Mouse (Mus musculus) gastrocnemius, postnatal 36 days (tissue): Measurements from ENCODE around the gene Iqsec1. TPM values are rescaled to one million over a fixed set of nuclear protein-coding genes. Genes with fewer than 3 reads are reported as not detected.

ENCODE experiments used
- DNase-seq, 2 experiments: peaks; one replicate each; pipeline ENCODE4 v3.0.0; 2022
- intact Hi-C: fragments of 180-260 bp; cut with DNase I; formaldehyde crosslinking; loops from one replicate; pipeline ENCODE4 v1.15.1; 2025
- total RNA-seq, 2 experiments: library from RNA; stranded (reverse); gene quantifications; 2 replicates each; pipeline ENCODE4 v1.2.3; 2021

Gene Iqsec1
- total RNA-seq, 2 experiments from 2014 or later: 61.2 to 79.8 TPM

DNA sequence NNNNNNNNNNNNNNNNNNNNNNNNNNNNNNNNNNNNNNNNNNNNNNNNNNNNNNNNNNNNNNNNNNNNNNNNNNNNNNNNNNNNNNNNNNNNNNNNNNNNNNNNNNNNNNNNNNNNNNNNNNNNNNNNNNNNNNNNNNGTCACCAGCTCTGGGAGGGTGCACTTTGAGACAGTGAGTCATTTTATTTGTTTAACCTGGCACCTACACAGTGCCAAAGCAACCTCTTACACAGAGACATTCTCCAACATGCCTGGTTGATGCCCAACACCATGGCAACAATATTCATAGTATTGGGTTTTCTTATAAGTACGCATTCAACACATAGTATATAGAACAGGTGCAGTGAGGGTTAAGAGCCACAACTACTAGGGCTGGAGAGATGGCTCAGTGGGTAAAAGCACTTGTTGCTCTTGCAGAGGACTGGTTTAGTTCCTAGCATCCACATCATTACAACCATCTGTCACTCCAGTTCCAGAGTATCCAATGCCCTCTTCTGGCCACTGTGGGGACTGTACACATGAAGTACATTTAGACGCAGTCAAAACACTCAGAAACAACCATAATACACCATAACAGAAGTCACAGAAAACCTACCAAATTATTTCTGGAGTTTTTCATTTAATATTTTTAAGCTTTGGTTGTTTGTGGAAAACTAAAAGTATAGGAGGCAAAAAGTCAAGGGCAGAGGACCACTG, 191.4 kb downstream of the Iqsec1 start:
- intact Hi-C loops: loop anchor here (5.0 kb wide), 1 partner anchor 60 kb away; no protein-coding TSS in a partner anchor
- no peak for DNase-seq

DNA sequence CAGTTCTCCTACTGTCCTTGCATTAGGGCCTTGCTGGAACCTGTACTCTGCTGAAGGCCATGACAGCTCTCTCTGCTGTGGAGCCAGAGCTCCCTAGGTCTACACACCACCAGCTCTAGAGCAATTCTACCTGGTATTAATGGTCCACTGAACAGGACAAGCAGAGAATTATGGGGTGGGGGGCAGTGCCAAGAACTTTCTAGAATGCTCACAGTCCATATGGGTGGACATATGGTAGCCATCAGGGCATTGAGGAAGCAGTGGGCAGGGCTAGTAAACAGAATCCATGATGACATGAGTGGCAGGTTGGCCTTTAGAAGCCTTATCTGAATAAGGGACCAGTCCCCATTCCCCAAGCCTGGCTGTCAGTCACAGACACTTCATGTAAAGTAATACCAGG, 197.6 kb downstream of the Iqsec1 start:
- intact Hi-C loops: no loop called here
- no peak for DNase-seq

DNA sequence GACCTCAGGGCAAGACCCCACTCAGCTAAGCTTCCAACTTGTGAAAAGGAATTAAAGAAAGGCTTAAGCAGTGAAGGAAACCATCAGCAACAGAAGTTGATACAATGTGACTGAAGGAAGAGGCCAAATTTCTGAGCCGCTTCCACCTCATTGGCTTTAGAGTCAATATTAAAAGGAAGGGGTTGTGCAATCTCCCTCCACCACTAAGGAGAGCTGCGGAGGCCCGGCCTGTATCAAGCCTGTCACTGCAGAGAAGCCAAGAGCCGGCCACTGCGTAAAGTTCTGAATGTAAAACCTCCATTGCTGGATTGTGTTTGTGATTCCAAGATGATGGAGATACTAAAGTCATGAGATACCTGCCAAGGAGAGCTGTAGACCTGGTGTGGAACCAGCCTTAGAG, 199.0 kb downstream of the Iqsec1 start:
- intact Hi-C loops: no loop called here
- DNase-seq: no peak

DNA sequence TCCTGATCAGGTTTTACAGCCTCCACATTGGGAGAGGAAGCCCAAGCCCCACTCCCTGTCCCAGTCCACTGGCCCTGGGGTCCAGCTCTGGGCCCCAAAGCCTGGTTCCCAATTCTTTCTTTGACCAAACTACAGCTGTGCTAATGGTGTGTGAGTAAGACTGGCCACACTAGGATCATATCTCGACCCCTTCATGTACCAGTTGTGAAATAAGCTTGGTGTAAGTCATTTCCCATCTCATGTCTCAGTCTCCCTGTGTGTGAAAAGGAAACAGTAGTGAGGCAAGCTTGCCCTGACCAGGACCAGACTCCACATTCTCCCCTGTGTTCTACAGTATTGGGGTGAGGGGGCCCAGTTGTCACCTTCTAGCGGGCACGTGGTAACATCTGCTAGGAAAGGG, 200.9 kb downstream of the Iqsec1 start:
- intact Hi-C loops: no loop called here
- no peak for DNase-seq

DNA sequence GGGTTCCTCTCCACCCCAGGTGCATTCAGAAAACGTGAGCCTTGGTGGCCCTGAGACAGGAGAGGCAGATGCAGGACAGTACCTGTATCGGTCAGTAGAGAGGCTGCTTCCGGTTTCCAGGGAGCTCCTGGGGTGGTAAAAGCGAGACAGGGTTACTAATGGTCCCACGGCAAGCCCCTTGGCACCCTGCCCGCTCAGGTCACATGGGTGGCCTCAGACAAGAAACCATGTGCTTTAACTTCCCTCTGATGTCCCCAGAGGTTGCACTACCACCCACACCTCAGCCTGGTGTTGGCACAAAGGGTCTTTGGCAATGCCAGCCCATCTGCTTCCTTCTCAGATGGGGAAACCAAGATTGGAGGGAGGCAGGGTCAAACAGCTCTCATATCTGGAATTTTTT, 201.4 kb downstream of the Iqsec1 start:
- no peak for DNase-seq
- intact Hi-C loops: no loop called here

DNA sequence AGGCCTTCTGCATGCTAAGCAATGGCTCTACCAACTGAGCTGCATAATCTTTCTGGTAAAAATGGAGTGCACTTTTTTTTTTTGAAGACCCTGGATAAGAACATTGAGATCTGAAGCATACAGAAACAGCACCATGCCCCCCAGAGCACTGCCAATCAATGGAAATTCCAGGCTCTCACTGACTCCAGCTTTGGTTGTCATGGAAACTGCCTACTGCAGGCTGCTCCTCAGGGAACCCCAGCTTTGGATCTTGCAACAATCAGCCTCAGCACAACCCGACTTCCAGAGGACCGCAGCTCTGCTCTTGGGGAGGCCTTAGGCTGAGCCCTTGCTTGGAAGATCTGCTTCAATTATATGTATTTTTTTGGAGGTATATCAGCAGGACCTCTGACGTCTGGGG, 201.9 kb downstream of the Iqsec1 start:
- DNase-seq: no peak
- intact Hi-C loops: no loop called here

DNA sequence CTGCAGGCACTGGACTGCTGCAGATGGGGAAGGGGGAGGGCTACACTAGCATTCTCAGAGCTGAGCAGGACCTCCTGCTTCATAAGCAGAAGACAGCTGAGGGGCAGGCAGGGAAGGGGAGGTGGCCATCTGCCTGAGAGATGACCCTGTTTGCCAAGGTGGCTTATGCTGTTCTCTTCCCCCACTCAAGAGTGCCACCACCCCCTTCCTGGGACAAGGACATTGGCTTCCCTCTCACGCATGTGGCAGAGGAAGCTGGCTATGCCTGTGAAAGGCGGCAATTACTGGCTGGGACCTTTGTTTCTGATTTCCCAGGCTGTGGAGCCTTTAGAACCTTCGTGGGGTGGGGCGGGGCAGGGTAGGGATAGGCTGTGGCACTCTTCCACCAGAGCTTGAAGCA, 204.5 kb downstream of the Iqsec1 start:
- no peak for DNase-seq
- intact Hi-C loops: no loop called here

DNA sequence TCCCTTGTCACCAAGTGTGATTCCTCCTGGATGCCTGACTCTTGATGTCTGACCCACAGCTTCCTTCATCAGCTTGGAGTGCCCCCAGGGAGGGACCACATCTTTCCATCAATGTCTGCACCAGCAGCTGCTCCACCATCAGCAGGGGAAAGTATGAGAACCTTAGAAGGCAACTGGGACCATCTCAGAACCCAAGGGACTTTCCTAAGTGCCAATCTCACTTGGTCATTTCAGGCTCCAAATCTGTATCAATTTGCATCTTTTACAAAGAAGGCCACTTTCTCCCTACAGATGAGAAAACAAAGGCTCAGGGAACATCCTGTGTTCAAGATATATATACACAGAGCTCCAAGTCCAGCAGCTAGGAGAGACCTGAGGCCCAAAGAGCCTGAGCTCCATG, 205.3 kb downstream of the Iqsec1 start:
- intact Hi-C loops: no loop called here
- no peak for DNase-seq

DNA sequence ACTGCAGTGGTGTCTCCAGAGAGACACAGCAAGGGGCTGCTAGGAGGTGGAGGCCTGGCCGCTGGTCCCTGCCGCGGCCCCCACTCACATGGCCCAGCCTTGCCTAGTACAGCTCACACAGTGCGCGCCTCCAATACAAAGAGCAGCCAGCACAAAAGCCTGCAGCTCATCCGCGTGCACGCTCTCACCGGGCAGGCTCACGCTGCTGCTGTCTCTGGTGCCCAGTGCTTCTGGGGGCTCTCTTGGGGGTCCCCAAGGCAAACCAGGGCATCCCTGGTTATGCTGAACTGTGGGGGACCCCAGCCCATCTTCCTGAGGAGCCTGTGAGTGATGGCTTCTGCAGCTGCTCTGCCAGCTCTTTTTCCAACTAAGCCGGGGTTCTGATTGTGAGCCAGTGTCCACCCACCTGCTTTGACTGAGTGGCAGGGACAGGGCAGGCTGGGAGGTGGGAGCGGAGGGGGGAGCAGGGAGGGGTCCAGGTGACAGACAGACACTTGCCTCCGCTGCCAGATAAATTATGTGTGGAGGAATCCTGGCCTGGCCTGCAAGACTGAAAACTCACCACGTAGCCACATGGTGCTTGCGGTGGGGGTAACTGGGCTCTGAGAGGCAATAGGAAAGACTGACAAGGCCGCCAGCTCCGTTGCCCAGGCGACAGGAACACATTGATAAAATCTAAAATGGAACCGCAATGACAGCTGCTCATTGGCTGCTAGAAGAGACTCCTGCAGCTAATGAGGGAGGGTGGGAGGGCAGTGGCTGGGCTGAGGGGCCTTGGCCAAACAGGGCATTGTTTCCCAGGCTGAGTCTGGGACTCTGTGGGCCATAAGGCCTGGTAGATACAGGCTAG, 206.3 kb downstream of the Iqsec1 start:
- intact Hi-C loops: no loop called here
- no peak for DNase-seq

DNA sequence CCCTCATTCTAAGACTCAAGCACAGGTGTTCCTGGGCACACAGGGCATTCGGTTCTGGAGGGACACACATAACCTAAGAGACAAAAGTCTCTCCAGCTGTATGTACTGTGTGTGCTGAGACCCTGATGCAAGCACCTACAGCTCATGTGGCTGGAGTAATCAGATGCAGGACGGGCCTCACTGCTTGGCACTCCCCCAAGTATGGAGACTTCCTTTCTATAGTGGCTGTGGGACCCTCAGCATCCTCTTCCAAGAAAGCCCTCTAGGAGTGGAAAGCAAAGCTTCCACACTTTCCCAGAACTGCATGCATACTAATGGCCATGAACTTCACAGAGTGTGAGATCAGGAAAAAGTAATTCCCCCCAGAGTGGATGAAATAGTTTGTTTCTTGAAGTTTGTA, 208.0 kb downstream of the Iqsec1 start:
- intact Hi-C loops: no loop called here
- DNase-seq: no peak

DNA sequence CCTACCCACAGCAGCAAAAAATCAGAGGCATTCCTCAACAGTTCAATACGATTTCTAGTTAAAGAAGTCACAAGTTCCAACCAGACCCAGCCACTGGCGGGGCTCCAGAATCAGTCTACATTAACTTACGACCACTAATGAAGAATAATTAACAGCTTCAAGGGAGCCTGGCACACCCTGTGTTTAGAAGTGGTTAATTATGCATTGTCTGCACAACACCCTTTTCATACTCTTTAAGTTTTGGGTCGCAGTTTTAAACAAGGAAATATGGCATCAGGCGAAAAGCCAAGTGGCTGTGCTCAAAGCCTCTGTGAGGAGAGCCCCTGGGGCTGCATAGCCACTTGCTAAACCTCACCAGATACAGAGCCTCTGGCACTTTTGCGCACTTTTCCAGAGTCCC, 209.6 kb downstream of the Iqsec1 start:
- intact Hi-C loops: no loop called here
- DNase-seq: no peak

DNA sequence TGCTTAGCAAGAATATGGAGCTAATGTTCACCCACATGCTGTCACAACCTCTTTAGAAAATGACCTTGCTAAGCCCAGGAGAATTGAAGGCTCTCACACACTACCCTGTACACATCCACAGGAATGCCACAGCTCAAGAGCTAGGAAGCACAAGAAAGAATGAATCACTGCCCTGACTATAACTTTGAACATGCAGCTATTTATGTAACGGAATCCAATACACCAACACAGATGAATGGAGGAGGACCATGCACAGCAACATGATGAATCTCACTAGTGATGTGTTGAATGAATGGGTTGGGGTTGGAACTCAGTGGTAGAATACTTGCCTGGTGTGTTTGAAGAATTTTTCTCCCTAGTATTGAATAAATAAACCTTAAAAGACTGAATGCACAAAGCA, 211.2 kb downstream of the Iqsec1 start:
- no peak for DNase-seq
- intact Hi-C loops: no loop called here

DNA sequence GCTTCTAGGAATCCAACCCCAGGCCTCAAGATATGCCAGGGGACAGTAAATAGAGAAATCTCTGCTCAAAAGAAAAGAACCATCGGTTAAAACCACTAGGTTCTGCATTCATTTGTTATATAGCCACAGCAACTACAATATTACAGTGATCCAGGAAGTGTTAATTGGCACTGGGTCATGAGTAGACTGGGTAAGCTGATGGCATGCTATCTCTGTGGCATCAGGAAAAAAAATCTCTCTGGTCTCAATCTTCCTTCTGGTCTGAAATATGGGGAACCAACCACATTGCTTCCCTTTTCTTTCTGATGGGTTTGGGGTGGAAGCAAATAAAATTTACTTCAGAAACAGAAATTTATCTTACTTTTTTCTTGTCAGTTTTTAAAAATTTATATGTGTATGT, 212.9 kb downstream of the Iqsec1 start:
- no peak for DNase-seq
- intact Hi-C loops: no loop called here

DNA sequence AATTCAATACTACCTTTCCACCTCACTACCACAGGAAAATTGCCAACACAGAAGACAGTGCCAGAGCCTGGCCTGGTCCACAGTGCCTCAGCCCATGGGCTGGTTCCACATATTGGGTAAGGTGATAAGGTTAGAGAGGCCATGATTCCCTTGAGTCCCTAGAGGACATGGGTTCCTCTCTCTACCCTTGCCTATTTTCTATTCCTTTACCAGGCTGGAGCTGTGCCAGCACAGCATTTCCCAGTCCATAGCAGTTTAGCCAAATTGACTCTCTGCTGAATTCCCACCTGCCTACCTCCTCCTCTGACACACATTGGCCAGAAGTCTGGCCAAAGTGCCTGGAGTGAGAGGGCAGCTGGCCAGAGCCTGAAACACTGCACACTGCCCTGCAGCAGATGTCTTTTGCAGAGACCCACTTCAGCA, 214.7 kb downstream of the Iqsec1 start:
- intact Hi-C loops: no loop called here
- peak in 1 of 2 experiments; percentile 25 for DNase-seq

DNA sequence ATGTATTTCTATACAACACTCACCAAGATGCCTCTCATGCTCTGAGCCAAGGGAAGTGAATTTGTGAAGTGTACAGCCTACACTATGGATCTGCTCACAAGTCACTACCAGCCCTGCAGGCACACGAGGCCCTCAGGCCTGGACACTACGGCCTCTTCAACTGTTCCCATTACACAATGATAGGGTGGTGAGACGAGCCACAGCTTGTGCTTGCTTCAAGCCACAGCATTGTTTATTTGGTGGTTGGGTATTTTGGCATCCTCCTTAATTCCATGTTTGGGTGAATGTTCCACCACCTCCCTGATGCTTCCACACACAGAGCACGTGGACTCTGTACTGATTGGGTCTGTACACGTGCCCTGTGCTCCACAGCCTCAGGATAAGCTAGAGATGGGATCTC, 216.4 kb downstream of the Iqsec1 start:
- DNase-seq: no peak
- intact Hi-C loops: no loop called here

DNA sequence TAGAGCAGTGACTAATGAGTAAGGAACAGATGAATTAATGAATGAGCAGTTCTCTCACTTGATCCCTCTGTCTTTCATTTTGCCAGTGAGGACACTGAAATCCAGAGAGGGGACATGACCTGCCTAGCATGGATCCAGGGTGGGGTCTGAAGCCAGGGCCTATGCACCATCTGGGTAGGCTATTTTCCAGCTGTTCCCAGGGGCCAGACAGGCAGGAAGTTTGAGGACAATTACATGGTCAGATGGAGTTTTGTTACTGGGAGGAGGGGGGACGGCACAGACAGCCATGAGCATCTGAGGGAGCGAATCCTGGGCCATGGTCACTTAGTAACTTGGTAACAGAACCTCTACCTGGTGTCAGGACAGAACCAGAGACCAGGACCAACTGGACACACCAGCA, 220.0 kb downstream of the Iqsec1 start:
- no peak for DNase-seq
- intact Hi-C loops: no loop called here

DNA sequence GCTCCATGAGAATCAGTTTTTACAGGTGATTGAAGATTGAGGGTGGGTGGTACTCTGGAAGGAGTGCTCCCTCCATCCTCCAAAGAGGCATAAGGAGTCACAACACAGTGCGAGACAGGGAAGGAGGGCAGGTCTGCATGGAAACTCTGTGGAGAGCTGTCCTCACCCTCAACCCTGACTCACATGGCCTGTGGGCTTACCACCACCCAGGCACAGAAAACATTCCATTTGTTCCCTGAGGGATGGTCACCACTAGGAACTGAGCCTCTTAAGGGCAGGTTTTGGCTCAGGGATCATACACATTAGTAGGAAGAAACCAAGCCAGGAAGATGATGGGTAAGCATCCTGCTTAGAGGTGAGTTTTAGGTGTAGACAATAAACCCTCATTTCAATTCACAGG, 220.6 kb downstream of the Iqsec1 start:
- no peak for DNase-seq

DNA sequence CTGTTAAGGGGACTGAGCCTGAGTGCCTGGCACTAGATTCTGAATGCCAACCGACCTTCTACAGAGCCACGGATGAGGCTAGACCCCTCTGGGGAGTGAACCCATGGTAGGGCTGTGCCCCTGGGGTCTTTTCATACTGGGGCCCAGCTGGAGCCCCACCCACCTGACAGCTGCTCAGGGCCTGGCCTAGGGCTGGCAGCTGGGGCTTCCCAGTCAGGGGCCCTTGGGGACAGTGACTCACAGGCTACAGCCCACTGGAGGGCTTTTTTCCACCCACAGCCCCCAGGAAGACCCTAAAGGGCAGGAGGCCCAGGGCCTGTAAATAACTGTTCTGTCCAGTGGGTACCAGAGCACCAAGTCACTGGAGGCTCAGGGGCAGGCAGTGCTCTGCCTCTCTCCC, 223.7 kb downstream of the Iqsec1 start:
- intact Hi-C loops: no loop called here
- peak in 1 of 2 experiments; percentile 27 for DNase-seq

More for the DNA sequence above, 220.6 kb downstream of the Iqsec1 start:
- intact Hi-C loops: no loop called here

DNA sequence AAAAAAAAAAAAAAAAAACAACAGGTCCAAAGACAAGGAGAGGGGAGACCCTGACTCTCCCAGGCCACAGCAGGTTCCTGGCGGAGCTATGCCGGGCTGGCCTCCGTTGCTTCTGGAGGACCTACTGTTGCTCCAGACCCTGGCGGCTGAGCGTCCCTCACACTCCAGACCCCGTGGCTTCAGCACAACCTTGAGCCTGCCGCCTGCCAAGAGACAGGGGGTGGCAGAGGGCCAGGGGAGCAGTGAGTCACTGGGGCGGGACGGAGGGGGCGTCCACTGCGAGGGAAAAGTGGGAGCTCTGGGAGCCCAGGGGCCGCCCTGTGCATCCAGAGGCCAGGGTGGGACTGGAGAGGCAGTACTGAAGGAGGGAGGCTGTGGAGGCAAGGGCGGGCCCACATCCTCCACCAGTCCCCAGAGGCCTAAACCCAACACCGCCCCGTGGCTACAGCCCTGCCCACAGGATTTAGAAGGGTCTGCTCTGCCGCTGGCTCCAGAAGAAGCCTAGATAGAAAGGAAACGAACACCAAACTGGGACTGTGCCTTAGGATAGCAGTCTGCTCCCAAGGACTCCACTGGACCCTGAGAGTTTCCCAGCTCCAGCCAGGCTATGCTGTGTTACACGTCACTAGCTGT, 224.4 kb downstream of the Iqsec1 start:
- DNase-seq: peak; percentile 86 to 94
- intact Hi-C loops: no loop called here

DNA sequence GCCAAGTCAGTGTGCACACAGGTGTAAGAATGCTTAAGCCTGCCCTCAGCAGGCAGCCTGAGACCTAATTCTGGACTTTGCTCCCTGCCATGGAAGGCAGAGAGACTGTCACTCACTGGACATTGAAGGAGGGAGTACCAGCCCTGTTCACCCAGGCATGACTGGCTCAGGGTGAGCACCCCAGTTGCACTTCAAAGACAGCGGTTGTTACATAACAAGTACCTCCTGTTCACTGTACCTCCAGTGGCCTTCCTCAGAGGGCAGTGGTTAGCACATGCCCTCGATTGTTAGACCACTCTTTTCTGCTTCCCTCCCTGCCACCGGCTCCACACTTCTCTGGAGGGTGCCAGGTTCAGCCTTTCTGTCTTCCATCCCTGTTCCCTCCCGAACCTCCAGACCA, 225.2 kb downstream of the Iqsec1 start:
- no peak for DNase-seq
- intact Hi-C loops: no loop called here

DNA sequence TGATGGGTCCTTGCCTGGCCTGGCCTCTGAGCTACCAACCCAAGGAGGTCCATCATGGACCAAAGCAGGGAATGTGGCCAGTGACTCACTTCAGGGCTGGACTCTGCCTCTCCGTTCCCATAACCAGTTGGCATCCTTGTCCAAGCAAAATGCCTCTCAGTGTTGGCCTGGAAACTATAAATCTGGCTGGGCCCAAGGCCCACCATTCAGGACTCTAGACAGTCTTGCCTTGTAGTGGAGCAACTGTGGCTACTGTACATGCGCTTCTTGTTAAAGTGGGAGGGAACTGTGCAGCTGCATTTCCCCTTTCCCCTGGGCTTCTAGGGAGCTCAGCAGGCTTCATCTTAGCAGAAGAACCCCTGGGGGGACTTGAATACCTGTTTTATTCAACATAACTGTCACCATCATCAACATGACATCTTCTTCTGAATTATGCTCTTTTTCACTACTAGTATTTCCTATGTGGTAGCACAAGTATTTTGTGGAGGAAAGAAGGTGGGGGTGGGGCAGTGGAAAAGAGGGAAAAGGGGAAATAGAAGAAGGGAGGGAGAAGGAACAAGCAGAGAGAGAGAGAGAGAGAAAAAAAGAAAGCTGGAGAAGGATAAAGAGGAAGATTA, 226.3 kb downstream of the Iqsec1 start:
- intact Hi-C loops: no loop called here
- DNase-seq: no peak
